Mouse (Mus musculus) C2C12 (cell line): ENCODE measurements around the gene Slc16a10. TPM values are rescaled to one million over a fixed set of nuclear protein-coding genes. Genes with fewer than 3 reads are reported as not detected.

ENCODE experiments used
- H3K27me3 ChIP-seq: one replicate; pipeline ENCODE4 v1.6.1; 2011; ENCODE audit not compliant: control insufficient read depth, insufficient read depth, insufficient read length
- H3K36me3 ChIP-seq: one replicate; pipeline ENCODE4 v1.6.1; 2011; ENCODE audit not compliant: control insufficient read depth, insufficient read depth
- H3K4me3 ChIP-seq: one replicate; pipeline ENCODE4 v1.5.1; 2011; ENCODE audit warnings: mild to moderate bottlenecking, control low read depth; ENCODE audit not compliant: poor library complexity, insufficient read depth, severe bottlenecking
- H3K79me2 ChIP-seq: one replicate; pipeline ENCODE4 v1.6.1; 2011; ENCODE audit not compliant: control insufficient read depth, insufficient read depth
- H3K79me3 ChIP-seq: one replicate; pipeline ENCODE4 v1.6.1; 2011; ENCODE audit warnings: low read depth, control low read depth
- H3ac ChIP-seq: one replicate; pipeline ENCODE3; 2011; ENCODE audit warnings: low read depth; ENCODE audit not compliant: control insufficient read depth, insufficient read length
- CEBPB ChIP-seq: IDR thresholded peaks from one replicate; pipeline ENCODE4 v1.6.1; 2011; ENCODE audit warnings: low read depth, mild to moderate bottlenecking, control low read depth, moderate library complexity
- CTCF ChIP-seq: IDR thresholded peaks from one replicate; pipeline ENCODE4 v1.5.1; 2011; ENCODE audit not compliant: control insufficient read depth, insufficient read depth, insufficient read length
- FOSL1 ChIP-seq: IDR thresholded peaks from one replicate; pipeline ENCODE4 v1.8.0; 2011; ENCODE audit warnings: mild to moderate bottlenecking, low read length; ENCODE audit not compliant: poor library complexity, insufficient read depth, severe bottlenecking
- MAX ChIP-seq: IDR thresholded peaks from one replicate; pipeline ENCODE4 v1.6.1; 2011; ENCODE audit warnings: mild to moderate bottlenecking, control low read depth
- MYOD1 ChIP-seq: IDR thresholded peaks from one replicate; pipeline ENCODE4 v1.6.1; 2011; ENCODE audit warnings: low read depth; ENCODE audit not compliant: control insufficient read depth, insufficient read length
- MYOG ChIP-seq: IDR thresholded peaks from one replicate; pipeline ENCODE4 v1.6.1; 2011; ENCODE audit not compliant: control insufficient read depth, insufficient read length; ENCODE audit errors: extremely low read depth
- USF1 ChIP-seq: IDR thresholded peaks from one replicate; pipeline ENCODE4 v1.6.1; 2011; ENCODE audit warnings: low read depth, mild to moderate bottlenecking, control low read depth, moderate library complexity
- polyA plus RNA-seq: library from polyadenylated mRNA; unstranded; fragments of >200 nt; fragmentation: generic; extraction: Trizol; gene quantifications from one replicate; pipeline ENCODE4 v1.2.1, GENCODE M21; 2012; ENCODE audit warnings: missing spikeins

Gene Slc16a10
- polyA plus RNA-seq, 1 experiment = 1.5 TPM

- H3K36me3 ChIP-seq = no peaks in the 10 kb centered on the region
- no peaks in the 10 kb centered on the region for H3K27me3 ChIP-seq
- TF ChIP-seq MAX = no peak
- TF ChIP-seq CEBPB = no peak
- TF ChIP-seq FOSL1 = no peak
- no peak for TF ChIP-seq USF1
- no peak for TF ChIP-seq CTCF
- no peak for TF ChIP-seq MYOD1
- no peak for TF ChIP-seq MYOG
- no peak overlapping the region for H3K4me3 ChIP-seq
- H3K79me3 ChIP-seq = no peaks in the 10 kb centered on the region
- H3K79me2 ChIP-seq = no peaks in the 10 kb centered on the region
- H3ac ChIP-seq = no peak overlapping the region
These were observed 115.5 kb downstream of the Slc16a10 start for GRCm38 (mm10) chr10:40026546-40026945.

- no peaks in the 10 kb centered on the region for H3K36me3 ChIP-seq
- H3K79me3 ChIP-seq = no peaks in the 10 kb centered on the region
- TF ChIP-seq MYOG (no peak), MYOD1 (peak; percentile 54)
- peak overlapping the region; percentile 29 for H3ac ChIP-seq
- H3K27me3 ChIP-seq = no peaks in the 10 kb centered on the region
- no peak overlapping the region for H3K4me3 ChIP-seq
- H3K79me2 ChIP-seq = no peaks in the 10 kb centered on the region
These were observed 116.5 kb downstream of the Slc16a10 start for GRCm38 (mm10) chr10:40025560-40025959.

DNA sequence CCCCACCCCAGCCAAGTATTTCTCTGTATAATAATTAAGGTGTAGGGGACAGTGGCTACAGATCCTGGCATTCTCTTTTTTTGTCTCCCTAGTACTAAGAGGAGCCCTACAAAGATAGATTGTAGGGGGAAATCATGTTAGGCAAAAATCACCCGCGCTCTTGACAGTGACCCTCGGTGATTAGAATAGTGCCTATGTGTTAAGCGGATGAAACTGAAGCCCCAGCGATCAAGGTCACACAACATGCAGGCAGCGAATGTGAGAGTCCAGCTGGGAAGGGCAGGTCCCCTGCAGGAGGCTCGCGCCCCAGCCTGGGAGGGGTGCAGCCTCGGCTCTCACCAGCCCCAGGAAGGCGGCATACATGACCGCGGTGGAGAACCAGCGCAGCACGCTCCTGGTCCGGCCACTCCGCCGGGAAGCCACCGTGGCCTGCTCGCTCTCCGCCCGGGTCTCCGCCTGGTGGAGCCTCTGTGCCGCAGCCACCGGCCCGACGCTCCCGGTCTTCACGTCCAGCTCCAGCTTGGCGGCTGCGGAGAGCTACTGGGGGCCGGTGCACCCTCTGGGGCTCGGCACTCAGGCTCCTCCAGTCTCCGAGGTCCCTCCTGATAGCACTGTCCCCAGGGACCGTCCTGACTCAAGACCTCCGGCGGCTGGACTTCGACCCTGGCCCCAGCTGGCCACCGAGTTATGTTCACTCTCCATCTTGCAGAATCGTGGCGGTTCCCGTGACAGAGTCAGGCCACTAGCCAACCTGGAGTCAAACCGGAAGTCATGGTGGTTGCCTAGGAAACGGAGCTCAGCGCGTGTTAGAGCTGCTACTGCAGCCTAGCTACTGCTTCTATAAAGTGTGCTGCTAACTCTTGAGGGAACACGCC is 117.3 kb downstream of the Slc16a10 start, which contains the start of gene Mfsd4b1:
Gene Mfsd4b1, minus strand, starts transcription at position 715 of the 875 bp plus-strand sequence.
- Histone ChIP-seq H3K4me3 (no peak within 1 kb of the TSS), H3K79me3 (no peaks in the 10 kb centered on the region), H3K36me3 (no peaks in the 10 kb centered on the region), H3ac (peak within 1 kb of the TSS; percentile 49), H3K79me2 (no peaks in the 10 kb centered on the region), H3K27me3 (no peaks in the 10 kb centered on the region)
- TF ChIP-seq CTCF (peak; percentile 8), MYOD1 (no peak), MYOG (no peak), USF1 (no peak), MAX (peak; percentile 39), CEBPB (no peak), FOSL1 (no peak)

GRCm38 (mm10) chr10:40020401-40020800 is 121.7 kb downstream of the Slc16a10 start:
- peaks cover 14% of the 10 kb centered on the region for H3K27me3 ChIP-seq
- no peak overlapping the region for H3K4me3 ChIP-seq
- no peak overlapping the region for H3ac ChIP-seq
- no peaks in the 10 kb centered on the region for H3K36me3 ChIP-seq
- TF ChIP-seq MYOG = no peak
- TF ChIP-seq USF1 = no peak
- TF ChIP-seq FOSL1 = no peak
- TF ChIP-seq MAX = no peak
- no peak for TF ChIP-seq CTCF
- no peak for TF ChIP-seq CEBPB
- no peak for TF ChIP-seq MYOD1
- H3K79me2 ChIP-seq = no peaks in the 10 kb centered on the region
- no peaks in the 10 kb centered on the region for H3K79me3 ChIP-seq

GRCm38 (mm10) chr10:40019492-40019891 is 122.6 kb downstream of the Slc16a10 start:
- Histone ChIP-seq H3K79me3 (no peaks in the 10 kb centered on the region), H3K4me3 (no peak overlapping the region), H3K36me3 (no peaks in the 10 kb centered on the region), H3K79me2 (no peaks in the 10 kb centered on the region), H3ac (no peak overlapping the region), H3K27me3 (peaks cover 14% of the 10 kb centered on the region)
- TF ChIP-seq FOSL1 (no peak), CTCF (no peak), MYOD1 (no peak), CEBPB (no peak)

DNA sequence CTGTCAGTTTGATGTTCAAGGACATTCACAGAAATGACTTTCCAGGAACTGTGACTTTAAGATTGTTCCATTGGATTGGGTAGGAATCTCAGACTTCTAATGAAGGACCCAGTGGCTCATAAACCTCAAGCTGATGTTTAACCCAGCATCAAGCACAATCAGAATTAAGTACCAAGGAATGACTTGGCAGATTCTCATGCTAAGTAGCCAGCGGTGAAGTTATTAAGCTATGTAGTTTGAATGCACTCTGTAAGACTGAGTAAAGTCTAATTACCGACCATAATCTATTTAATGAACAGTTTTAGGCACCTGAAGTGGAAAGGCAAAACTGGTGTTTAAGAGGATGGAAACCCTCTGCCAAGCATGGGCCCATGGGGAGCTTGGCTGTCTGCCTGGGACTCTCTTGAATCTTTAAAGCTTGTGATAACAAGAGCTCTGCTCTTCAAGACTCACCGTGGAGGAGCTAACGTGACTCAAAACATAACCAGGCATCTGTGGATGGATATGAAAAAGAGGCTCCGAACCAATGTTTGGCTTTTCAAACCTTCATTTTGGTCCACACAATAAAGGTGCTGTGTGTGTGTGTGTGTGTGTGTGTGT is 123.7 kb downstream of the Slc16a10 start:
- TF ChIP-seq USF1 (no peak), FOSL1 (no peak), CTCF (no peak), MYOG (no peak), MAX (no peak), CEBPB (no peak), MYOD1 (no peak)
- H3K79me3 ChIP-seq = no peaks in the 10 kb centered on the region
- no peaks in the 10 kb centered on the region for H3K36me3 ChIP-seq
- no peak overlapping the region for H3ac ChIP-seq
- H3K27me3 ChIP-seq = peaks cover 14% of the 10 kb centered on the region
- no peak overlapping the region for H3K4me3 ChIP-seq
- no peaks in the 10 kb centered on the region for H3K79me2 ChIP-seq
